ENCODE assay signal across 8 mouse cellular contexts in genomic region chr8:47411994-47412695, GRCm38 (mm10). TPM values are rescaled to one million over a fixed set of nuclear protein-coding genes. Genes with fewer than 3 reads are reported as not detected.
DNase-seq lines count a peak whose midpoint lies in the region; ATAC-seq and TF ChIP-seq lines count a peak whose summit lies in the region.

No protein-coding gene starts in this region.

- peaks cover 94% of the 10 kb centered on the region for H3K27me3 ChIP-seq in hindbrain, embryonic 10.5 days (ENCODE audit: insufficient read depth, poor library complexity, severe bottlenecking)
- peaks cover 40% of the 10 kb centered on the region for H3K27me3 ChIP-seq in limb, embryonic 14.5 days (ENCODE audit: control insufficient read depth, insufficient read depth, low read length)
- H3K27me3 ChIP-seq in neural tube, embryonic 12.5 days (replicated peaks) = peaks cover 54% of the 10 kb centered on the region

- no peaks in the 10 kb centered on the region for H3K9me3 ChIP-seq in hindbrain, embryonic 10.5 days
- H3K9me3 ChIP-seq in limb, embryonic 14.5 days (ENCODE audit: control insufficient read depth, low read length) = no peaks in the 10 kb centered on the region
- H3K9me3 ChIP-seq in neural tube, embryonic 12.5 days = no peaks in the 10 kb centered on the region

- peaks cover 44% of the 10 kb centered on the region for H3K4me1 ChIP-seq in hindbrain, embryonic 10.5 days (replicated peaks)
- H3K4me1 ChIP-seq in limb, embryonic 14.5 days (ENCODE audit: control insufficient read depth, insufficient read depth, low read length) = peaks cover 4% of the 10 kb centered on the region
- peaks cover 20% of the 10 kb centered on the region for H3K4me1 ChIP-seq in neural tube, embryonic 12.5 days

- H3K4me2 ChIP-seq in limb, embryonic 14.5 days (replicated peaks; ENCODE audit: low read depth, low read length, severe bottlenecking) = peak overlapping the region; percentile 96
- peak overlapping the region; percentile 98 for H3K4me2 ChIP-seq in neural tube, embryonic 12.5 days (replicated peaks)

- H3K9ac ChIP-seq in limb, embryonic 14.5 days (ENCODE audit: low read depth, low read length, severe bottlenecking) = peak overlapping the region; percentile 62
- H3K9ac ChIP-seq in neural tube, embryonic 12.5 days = peak overlapping the region; percentile 47; the same call in 1 of the 2 replicates

- 0 out of 2 replicates have a peak, but pooled peaks have one; percentile 8 for ATAC-seq in limb, embryonic 14.5 days (ENCODE audit: low FRiP score, low read depth)
- ATAC-seq in neural tube, embryonic 12.5 days (ENCODE audit: low FRiP score, low read depth) = peak; percentile 44
- no peak for ATAC-seq in erythroid progenitor cell, adult 5-6 weeks (replicated peaks; ENCODE audit: low FRiP score, poor library complexity, severe bottlenecking)

- peak; percentile 16 for DNase-seq in adrenal gland, adult 2 months
- no peak for DNase-seq in adrenal gland, postnatal 14 days
- peak; percentile 24 for DNase-seq in embryo, embryonic 10 days (ENCODE audit: low spot score)
- peak; percentile 36 for DNase-seq in hindbrain, embryonic 10.5 days (ENCODE audit: low spot score)
- no peak for DNase-seq in limb, embryonic 14.5 days (ENCODE audit: low spot score)
- DNase-seq in spleen, postnatal 4 days (ENCODE audit: low spot score in 2 of 2) = no peak

- no peaks in the 10 kb centered on the region for H3K36me3 ChIP-seq in hindbrain, embryonic 10.5 days
- H3K36me3 ChIP-seq in limb, embryonic 14.5 days (ENCODE audit: control insufficient read depth, insufficient read depth, low read length) = no peaks in the 10 kb centered on the region
- H3K36me3 ChIP-seq in neural tube, embryonic 12.5 days = no peaks in the 10 kb centered on the region

- 0 out of 2 replicates have a peak overlapping the region, but pooled peaks have one; percentile 23 for H3K27ac ChIP-seq in hindbrain, embryonic 10.5 days
- H3K27ac ChIP-seq in limb, embryonic 14.5 days (replicated peaks; ENCODE audit: low read depth, low read length) = no peak overlapping the region
- no peak overlapping the region for H3K27ac ChIP-seq in neural tube, embryonic 12.5 days

- peak overlapping the region; percentile 72 for H3K4me3 ChIP-seq in hindbrain, embryonic 10.5 days
- peak overlapping the region; percentile 80 for H3K4me3 ChIP-seq in limb, embryonic 14.5 days (replicated peaks; ENCODE audit: low read length)
- peak overlapping the region; percentile 57 for H3K4me3 ChIP-seq in neural tube, embryonic 12.5 days

- no peak for TF ChIP-seq POLR2A in limb, embryonic 14.5 days (IDR thresholded peaks at IDR 0.05; ENCODE audit: borderline replicate concordance, extremely low read depth, insufficient read depth, insufficient read length)

- under 1% methylated on average over 43 of the region's 43 CpGs for WGBS in hindbrain, embryonic 10.5 days
- 1% methylated on average over 42 of the region's 43 CpGs for WGBS in limb, embryonic 14.5 days
- 1% methylated on average over 43 of the region's 43 CpGs for WGBS in neural tube, embryonic 12.5 days

RNA-seq across cellular contexts. Expression of gene Stox2, which starts 34.0 kb away (rescaled TPM):
- total RNA-seq in adrenal gland, adult 2 months (2021) = 10 to 100 TPM in 1 of 2 experiments, 1 to 10 TPM in 1; 9.6 to 12.4 TPM
- 2.5 and 3.6 TPM in 2 replicates for polyA plus RNA-seq in adrenal gland, adult 2 months (2012; rRNA removed)
- total RNA-seq in adrenal gland, postnatal 14 days (2021) = 13.6 and 15.2 TPM in 2 replicates
- 18.4 and 23.2 TPM in 2 replicates for polyA plus RNA-seq in hindbrain, embryonic 10.5 days (2016; fragmentation: Nextera tagmentation; extraction: Ambion mirVana)
- polyA plus RNA-seq in limb, embryonic 14.5 days (2012; rRNA removed) = 12.2 and 13.7 TPM in 2 replicates
- 17.1 and 20.9 TPM in 2 replicates for polyA plus RNA-seq in limb, embryonic 14.5 days (2014; fragmentation: Nextera tagmentation; extraction: Ambion mirVana)
- 35.7 and 44.0 TPM in 2 replicates for polyA plus RNA-seq in neural tube, embryonic 12.5 days (2016; fragmentation: Nextera tagmentation; extraction: Ambion mirVana)
- not detected in 2 replicates for total RNA-seq in erythroid progenitor cell, adult 5-6 weeks (2015; ENCODE audit: low replicate concordance)
- not detected in 2 replicates for total RNA-seq in erythroid progenitor cell, adult 5-6 weeks (2017; ENCODE audit: low replicate concordance)

Comparison
In these comparisons a context has a peak if more than half of its experiments do, and no peak if none do; other contexts are left out.
1. DNase-seq: peak in adrenal gland, adult 2 months (single experiment), embryo, embryonic 10 days (single experiment) and hindbrain, embryonic 10.5 days (single experiment); none in adrenal gland, postnatal 14 days (single experiment), limb, embryonic 14.5 days (single experiment) and spleen, postnatal 4 days (0 of 2).
2. Peak in every context shown above with its lines, with median percentiles within 50 percentile points of each other: H3K4me3 ChIP-seq.